Mouse (Mus musculus) heart, adult 2 months (tissue): ENCODE results near the gene Smco3. TPM values are rescaled to one million over a fixed set of nuclear protein-coding genes. Genes with fewer than 3 reads are reported as not detected.
A peak's percentile ranks its signal among the peaks of the same experiment; 100 is the strongest.
"Not testable (repeated sequence)": the region's sequence is repeated elsewhere in the genome, so short reads cannot be mapped to it uniquely, and the experiment has no call there.

Experiments used
- DNase-seq, 2 experiments: peaks; one replicate each; pipeline ENCODE4 v3.0.0; 2021
- H3K27ac ChIP-seq: fragments of 200-600 bp; 2 replicates; pipeline ENCODE4 v1.8.1; 2022
- H3K27me3 ChIP-seq: fragments of 200-500 bp; 2 replicates; pipeline ENCODE4 v1.6.1; 2012; ENCODE audit warnings: mild to moderate bottlenecking, low read length, inconsistent platforms, mixed read lengths; ENCODE audit not compliant: control insufficient read depth, insufficient read depth
- H3K36me3 ChIP-seq: fragments of 200-500 bp; 2 replicates; pipeline ENCODE4 v1.6.1; 2012; ENCODE audit warnings: low read length, inconsistent platforms; ENCODE audit not compliant: control insufficient read depth, insufficient read depth
- H3K4me1 ChIP-seq: fragments of 200-500 bp; 2 replicates; pipeline ENCODE4 v1.6.1; 2011; ENCODE audit warnings: low read length; ENCODE audit not compliant: control insufficient read depth, insufficient read depth
- H3K4me3 ChIP-seq: fragments of 200-600 bp; 2 replicates; pipeline ENCODE4 v1.8.1; 2022
- H3K79me2 ChIP-seq: fragments of 200-500 bp; replicated peaks from 2 replicates; pipeline ENCODE4 v1.6.1; 2012; ENCODE audit warnings: mild to moderate bottlenecking, inconsistent platforms, low read length, moderate library complexity, mixed read lengths; ENCODE audit not compliant: control insufficient read depth, insufficient read depth
- H3K9ac ChIP-seq: fragments of 200-500 bp; 2 replicates; pipeline ENCODE4 v1.6.1; 2012; ENCODE audit warnings: low read depth, mild to moderate bottlenecking, control low read depth, inconsistent platforms, low read length, mixed read lengths
- CTCF ChIP-seq: fragments of 200-600 bp; IDR thresholded peaks from 2 replicates; pipeline ENCODE4 v1.8.1; 2022; ENCODE audit warnings: antibody characterized with exemption, mild to moderate bottlenecking, moderate library complexity
- EP300 ChIP-seq: fragments of 200-500 bp; IDR thresholded peaks from 2 replicates; pipeline ENCODE4 v1.6.1; 2011; ENCODE audit warnings: low read depth, low read length, control low read depth; ENCODE audit not compliant: insufficient read depth
- POLR2A ChIP-seq: fragments of 200-500 bp; IDR thresholded peaks from 2 replicates; pipeline ENCODE4 v1.6.1; 2011; ENCODE audit warnings: mild to moderate bottlenecking, low read depth, low read length, control low read depth; ENCODE audit not compliant: insufficient read depth
- WGBS: fragments of 180-500 bp; shearing (Covaris S2); methylation state at CpG from one replicate; pipeline ENCODE4 v1.1.7; 2018; 5-methylcytosine and 5-hydroxymethylcytosine counted together
- intact Hi-C: fragments of 180-260 bp; cut with DNase I; formaldehyde crosslinking; loops from one replicate; pipeline ENCODE4 v1.15.1; 2025
- long read RNA-seq: library from polyadenylated mRNA; stranded (forward); transcript quantifications from one replicate; pipeline ENCODE4 v2.0.0, GENCODE M21; 2021
- polyA plus RNA-seq: library from polyadenylated mRNA; depleted of rRNA; stranded (reverse); fragments of >200 nt; gene quantifications from 2 replicates; pipeline ENCODE4 v1.2.3, GENCODE M21; 2012; rRNA removed
- total RNA-seq, 2 experiments: library from RNA; stranded (reverse); gene quantifications; 2 replicates each; pipeline ENCODE4 v1.2.3; 2021

The Smco3 gene
- total RNA-seq: not detected
- polyA plus RNA-seq: 0.04 TPM in 1 of 2 replicates, not detected in the other
- long read RNA-seq: 0 reads

DNA sequence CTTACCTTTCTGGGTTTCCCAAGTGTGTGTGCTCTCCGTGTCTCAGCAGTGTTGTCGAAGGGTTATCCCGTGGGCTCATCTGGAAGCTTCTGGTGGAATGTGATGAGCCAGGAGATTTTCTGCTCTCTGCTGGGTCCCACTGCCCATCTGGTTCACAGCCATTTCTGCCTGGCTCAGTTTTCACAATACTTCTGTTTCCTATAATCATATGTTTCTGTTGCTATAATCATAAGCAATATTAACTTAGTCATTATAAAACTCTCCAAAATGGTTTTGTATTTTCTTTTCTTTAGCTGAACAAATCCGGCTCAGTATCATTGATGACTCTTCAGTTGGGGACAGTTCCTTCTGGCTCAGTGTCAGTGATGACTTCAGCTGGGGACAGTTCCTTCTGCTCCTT, at the start of gene Smco3:
Gene Smco3, minus strand, starts transcription at position 101 of the 400 bp plus-strand sequence.
- H3K79me2 ChIP-seq: no peaks in the 10 kb centered on the region
- H3K4me1 ChIP-seq: peaks cover 1% of the 10 kb centered on the region; the same call in 1 of the 2 replicates
- no peak for TF ChIP-seq POLR2A
- TF ChIP-seq CTCF: no peak
- no peak for TF ChIP-seq EP300
- H3K36me3 ChIP-seq: no peaks in the 10 kb centered on the region
- no peak within 1 kb of the TSS for H3K4me3 ChIP-seq
- no peak for DNase-seq
- H3K27ac ChIP-seq: no peak within 1 kb of the TSS
- 44% methylated on average over 4 of the region's 4 CpGs for WGBS
- no peaks in the 10 kb centered on the region for H3K27me3 ChIP-seq
- intact Hi-C loops: no loop called here
- no peak within 1 kb of the TSS for H3K9ac ChIP-seq

- H3K9ac ChIP-seq, intact Hi-C loops: not testable (repeated sequence)
- WGBS: 63% methylated on average over 1 of the region's 1 CpGs
Observed at GRCm38 (mm10) chr6:136884766-136885165, 49.5 kb upstream of the Smco3 start.

GRCm38 (mm10) chr6:136883961-136884360, 48.7 kb upstream of the Smco3 start:
- intact Hi-C loops: no loop called here
- no peak for DNase-seq
- Histone ChIP-seq H3K27me3 (no peaks in the 10 kb centered on the region), H3K4me1 (peaks cover 4% of the 10 kb centered on the region), H3K4me3 (no peak overlapping the region), H3K36me3 (no peaks in the 10 kb centered on the region), H3K9ac (no peak overlapping the region), H3K79me2 (no peaks in the 10 kb centered on the region), H3K27ac (no peak overlapping the region)
- TF ChIP-seq CTCF (no peak), POLR2A (no peak), EP300 (no peak)
- WGBS: 80% methylated on average over 6 of the region's 6 CpGs

More at GRCm38 (mm10) chr6:136884766-136885165, 49.5 kb upstream of the Smco3 start:
- not testable (repeated sequence) for H3K4me3 ChIP-seq, DNase-seq, H3K27ac ChIP-seq, H3K4me1 ChIP-seq, H3K27me3 ChIP-seq, H3K36me3 ChIP-seq, H3K79me2 ChIP-seq

DNA sequence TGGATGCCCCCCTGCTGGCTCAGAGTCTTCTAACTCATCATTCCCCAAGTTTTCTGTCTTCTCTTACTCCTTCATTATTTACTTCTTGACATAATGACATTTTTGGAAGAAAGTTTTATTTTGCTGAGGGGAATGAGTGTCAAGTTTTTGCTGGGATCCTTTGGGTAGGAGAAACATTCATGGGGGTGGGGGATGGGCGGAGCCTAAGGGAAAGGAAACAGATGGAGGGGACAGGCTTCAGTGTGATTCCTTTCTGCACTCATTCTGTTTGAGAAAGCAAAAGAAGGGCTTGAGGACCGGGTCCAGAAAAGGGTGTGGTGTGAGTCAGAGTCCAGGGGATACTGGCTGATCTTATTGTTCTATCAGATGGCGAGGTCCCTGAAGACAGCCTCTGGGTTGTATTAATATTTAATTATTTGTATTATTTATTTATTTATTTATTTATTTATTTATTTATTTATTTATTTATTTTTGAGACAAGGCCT, 48.2 kb upstream of the Smco3 start:
- no peaks in the 10 kb centered on the region for H3K79me2 ChIP-seq
- intact Hi-C loops: no loop called here
- H3K27me3 ChIP-seq: no peaks in the 10 kb centered on the region
- DNase-seq: no peak
- H3K27ac ChIP-seq: no peak overlapping the region
- TF ChIP-seq POLR2A: no peak
- TF ChIP-seq CTCF: no peak
- TF ChIP-seq EP300: no peak
- WGBS: 59% methylated on average over 3 of the region's 3 CpGs
- H3K9ac ChIP-seq: no peak overlapping the region
- peaks cover 2% of the 10 kb centered on the region for H3K4me1 ChIP-seq
- no peaks in the 10 kb centered on the region for H3K36me3 ChIP-seq
- H3K4me3 ChIP-seq: no peak overlapping the region

DNA sequence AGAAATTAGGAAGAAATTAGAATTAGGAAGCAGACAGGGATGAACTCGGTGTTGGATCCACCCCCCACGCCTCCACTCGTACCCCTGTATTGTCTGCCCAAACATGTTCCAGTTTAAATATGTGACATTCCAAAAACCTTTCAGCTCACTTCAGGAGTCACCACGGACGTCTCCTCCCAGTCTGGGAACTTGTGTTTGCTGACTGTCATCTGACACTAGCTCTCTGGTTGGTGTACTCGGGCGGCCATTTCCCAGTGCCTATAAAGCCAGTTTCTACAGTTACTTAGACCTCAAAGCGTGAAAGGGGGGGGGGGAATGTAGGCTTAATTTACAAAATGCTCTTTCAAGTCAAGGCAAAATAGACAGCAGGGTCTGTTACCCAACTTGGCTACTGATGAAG, 46.4 kb upstream of the Smco3 start:
- WGBS: 82% methylated on average over 8 of the region's 8 CpGs
- intact Hi-C loops: no loop called here
- H3K27ac ChIP-seq: no peak overlapping the region
- no peak for TF ChIP-seq EP300
- TF ChIP-seq CTCF: no peak
- no peak for TF ChIP-seq POLR2A
- DNase-seq: no peak
- H3K79me2 ChIP-seq: no peaks in the 10 kb centered on the region
- H3K4me1 ChIP-seq: no peaks in the 10 kb centered on the region; the same call in 1 of the 2 replicates
- no peak overlapping the region for H3K4me3 ChIP-seq
- no peak overlapping the region for H3K9ac ChIP-seq
- H3K36me3 ChIP-seq: no peaks in the 10 kb centered on the region
- no peaks in the 10 kb centered on the region for H3K27me3 ChIP-seq

DNA sequence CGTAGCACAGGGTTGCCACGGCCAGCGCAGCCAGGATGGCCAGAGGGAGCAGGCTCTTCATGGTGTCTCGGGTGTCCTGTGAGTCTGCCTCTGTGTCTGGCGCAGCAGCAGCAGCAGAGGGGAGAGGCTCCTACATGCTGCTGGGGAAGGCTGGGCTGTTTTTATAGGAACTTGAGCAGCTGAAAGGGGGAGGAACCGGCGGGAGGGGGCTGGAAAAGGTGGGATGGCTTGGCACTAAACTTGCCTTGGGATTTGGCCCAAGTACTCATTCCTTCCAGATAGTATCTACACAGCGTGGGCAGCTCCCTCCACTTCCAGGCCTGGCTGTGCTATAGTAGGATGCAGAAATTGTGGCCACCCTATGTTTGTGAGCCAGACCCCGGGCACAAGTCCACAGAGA, 40.4 kb upstream of the Smco3 start, which contains the start of gene Mgp:
Gene Mgp, minus strand, starts transcription at position 154 of the 400 bp plus-strand sequence.
- TF ChIP-seq POLR2A (peak; percentile 98), EP300 (0 out of 2 replicates have a peak, but pooled peaks have one; percentile 33), CTCF (no peak)
- H3K4me3 ChIP-seq: peak within 1 kb of the TSS; percentile 43
- no peaks in the 10 kb centered on the region for H3K27me3 ChIP-seq
- H3K9ac ChIP-seq: peak within 1 kb of the TSS; percentile 85
- no peaks in the 10 kb centered on the region for H3K79me2 ChIP-seq
- peak; percentile 73 to 74 for DNase-seq
- peak within 1 kb of the TSS; percentile 65 for H3K27ac ChIP-seq
- no peaks in the 10 kb centered on the region for H3K36me3 ChIP-seq
- H3K4me1 ChIP-seq: no peaks in the 10 kb centered on the region
- 24% methylated on average over 9 of the region's 9 CpGs for WGBS
- intact Hi-C loops: no loop called here
